9 mouse cellular contexts compared by ENCODE assay signal in genomic region chr19:45223413-45224285, GRCm38 (mm10). TPM values are rescaled to one million over a fixed set of nuclear protein-coding genes. Genes with fewer than 3 reads are reported as not detected.
DNase-seq lines count a peak whose midpoint lies in the region; ATAC-seq lines count a peak whose summit lies in the region.
"Had no signal": no experiment of that assay in that cellular context is flagged by ENCODE, and none has a peak within 500 bp of the region (broad histone marks: within the 10 kb centered on the region; RNA-seq: fewer than 3 reads in every experiment).

No protein-coding gene starts in this region.

- H3K4me1 ChIP-seq in liver, embryonic 12.5 days = peaks cover 10% of the 10 kb centered on the region
- H3K4me1 ChIP-seq in embryonic facial prominence, embryonic 10.5 days = peaks cover 16% of the 10 kb centered on the region
- peaks cover 20% of the 10 kb centered on the region; the same call in 1 of the 2 replicates for H3K4me1 ChIP-seq in hindbrain, embryonic 12.5 days
- H3K4me1 ChIP-seq in neural tube, embryonic 15.5 days = peaks cover 72% of the 10 kb centered on the region

- 3% methylated on average over 49 of the region's 49 CpGs for WGBS in liver, embryonic 12.5 days (ENCODE audit: insufficient replicate concordance)
- WGBS in embryonic facial prominence, embryonic 10.5 days = 2% methylated on average over 49 of the region's 49 CpGs
- WGBS in hindbrain, embryonic 12.5 days = 2% methylated on average over 49 of the region's 49 CpGs
- WGBS in neural tube, embryonic 15.5 days = 2% methylated on average over 49 of the region's 49 CpGs

- DNase-seq in liver = no peak
- peak; percentile 60 for DNase-seq in embryonic facial prominence, embryonic 10.5 days (ENCODE audit: low spot score)
- no peak for DNase-seq in frontal cortex, postnatal 14 days (ENCODE audit: low spot score in 2 of 2)
- DNase-seq in right cerebral cortex, adult 2 months (ENCODE audit: low spot score in 2 of 2) = no peak
- no peak for DNase-seq in urinary bladder, postnatal 10 days (ENCODE audit: low spot score)

- no peaks in the 10 kb centered on the region for H3K36me3 ChIP-seq in liver, embryonic 12.5 days
- no peaks in the 10 kb centered on the region for H3K36me3 ChIP-seq in embryonic facial prominence, embryonic 10.5 days (replicated peaks)
- no peaks in the 10 kb centered on the region for H3K36me3 ChIP-seq in hindbrain, embryonic 12.5 days
- H3K36me3 ChIP-seq in neural tube, embryonic 15.5 days = no peaks in the 10 kb centered on the region

- H3K9ac ChIP-seq in liver, embryonic 12.5 days = no peak overlapping the region
- peak overlapping the region; percentile 4; the same call in 1 of the 2 replicates for H3K9ac ChIP-seq in hindbrain, embryonic 12.5 days
- H3K9ac ChIP-seq in neural tube, embryonic 15.5 days (replicated peaks) = peak overlapping the region; percentile 32

- H3K9me3 ChIP-seq in liver, embryonic 12.5 days (replicated peaks) = no peaks in the 10 kb centered on the region
- no peaks in the 10 kb centered on the region for H3K9me3 ChIP-seq in embryonic facial prominence, embryonic 10.5 days
- no peaks in the 10 kb centered on the region for H3K9me3 ChIP-seq in hindbrain, embryonic 12.5 days (replicated peaks)
- no peaks in the 10 kb centered on the region for H3K9me3 ChIP-seq in neural tube, embryonic 15.5 days (replicated peaks)

- ATAC-seq in liver, embryonic 12.5 days = no peak
- no peak for ATAC-seq in hindbrain, embryonic 12.5 days (ENCODE audit: low FRiP score)
- no peak for ATAC-seq in neural tube, embryonic 15.5 days (ENCODE audit: low FRiP score)

- no peak overlapping the region for H3K27ac ChIP-seq in liver, embryonic 12.5 days
- H3K27ac ChIP-seq in embryonic facial prominence, embryonic 10.5 days (replicated peaks) = no peak overlapping the region
- H3K27ac ChIP-seq in hindbrain, embryonic 12.5 days = peak overlapping the region; percentile 44; the same call in 1 of the 2 replicates
- peak overlapping the region; percentile 58; the same call in 1 of the 2 replicates for H3K27ac ChIP-seq in neural tube, embryonic 15.5 days (replicated peaks)

- no peak overlapping the region for H3K4me3 ChIP-seq in liver, embryonic 12.5 days
- H3K4me3 ChIP-seq in embryonic facial prominence, embryonic 10.5 days = peak overlapping the region; percentile 17; the same call in 1 of the 2 replicates
- H3K4me3 ChIP-seq in hindbrain, embryonic 12.5 days = peak overlapping the region; percentile 15; the same call in 1 of the 2 replicates
- H3K4me3 ChIP-seq in neural tube, embryonic 15.5 days (replicated peaks) = peak overlapping the region; percentile 9; the same call in 1 of the 2 replicates
- H3K4me3 ChIP-seq: erythroblast, embryonic 14.5 days had no signal

- peak overlapping the region; percentile 19; the same call in 1 of the 2 replicates for H3K4me2 ChIP-seq in liver, embryonic 12.5 days
- peak overlapping the region; percentile 25; the same call in 1 of the 2 replicates for H3K4me2 ChIP-seq in hindbrain, embryonic 12.5 days (replicated peaks)
- H3K4me2 ChIP-seq in neural tube, embryonic 15.5 days = peak overlapping the region; percentile 51

- H3K27me3 ChIP-seq in liver, embryonic 12.5 days (replicated peaks) = peaks cover 95% of the 10 kb centered on the region
- H3K27me3 ChIP-seq in embryonic facial prominence, embryonic 10.5 days (replicated peaks; ENCODE audit: low read depth, poor library complexity, severe bottlenecking) = peaks cover 94% of the 10 kb centered on the region
- H3K27me3 ChIP-seq in hindbrain, embryonic 12.5 days = peaks cover 85% of the 10 kb centered on the region
- H3K27me3 ChIP-seq in neural tube, embryonic 15.5 days (replicated peaks) = peaks cover 68% of the 10 kb centered on the region

RNA-seq across cellular contexts. Expression of gene Lbx1, which starts 12.0 kb away (rescaled TPM):
- 0.07 and 0.08 TPM in 2 replicates for polyA plus RNA-seq in liver, embryonic 12.5 days (2016; fragmentation: Nextera tagmentation; extraction: Ambion mirVana)
- polyA plus RNA-seq in embryonic facial prominence, embryonic 10.5 days (2016; fragmentation: Nextera tagmentation; extraction: Ambion mirVana) = 0.22 and 0.40 TPM in 2 replicates
- 10.8 and 18.8 TPM in 2 replicates for polyA plus RNA-seq in hindbrain, embryonic 12.5 days (2016; fragmentation: Nextera tagmentation; extraction: Ambion mirVana)
- 10.9 and 16.9 TPM in 2 replicates for polyA plus RNA-seq in neural tube, embryonic 15.5 days (2015; fragmentation: Nextera tagmentation; extraction: Ambion mirVana)
- polyA plus RNA-seq: erythroblast, embryonic 14.5 days had no signal

Comparison
In these comparisons a context has a peak if more than half of its experiments do, and no peak if none do; other contexts are left out.
1. H3K27ac ChIP-seq: peak in hindbrain, embryonic 12.5 days (single experiment) and neural tube, embryonic 15.5 days (single experiment); none in liver, embryonic 12.5 days (single experiment) and embryonic facial prominence, embryonic 10.5 days (single experiment).
2. Peak in every context shown above with its lines, with median percentiles within 50 percentile points of each other: H3K4me2 ChIP-seq.